Mouse (Mus musculus) retina, postnatal 7 days (tissue): ENCODE results near the gene Ifitm2.
"Not testable (repeated sequence)": the region's sequence is repeated elsewhere in the genome, so short reads cannot be mapped to it uniquely, and the experiment has no call there.

Experiments used
- DNase-seq: peaks from one replicate; pipeline ENCODE4 v3.0.0-alpha.2; 2012; ENCODE audit warnings: low read depth, low spot score

Ifitm2 gene

DNA sequence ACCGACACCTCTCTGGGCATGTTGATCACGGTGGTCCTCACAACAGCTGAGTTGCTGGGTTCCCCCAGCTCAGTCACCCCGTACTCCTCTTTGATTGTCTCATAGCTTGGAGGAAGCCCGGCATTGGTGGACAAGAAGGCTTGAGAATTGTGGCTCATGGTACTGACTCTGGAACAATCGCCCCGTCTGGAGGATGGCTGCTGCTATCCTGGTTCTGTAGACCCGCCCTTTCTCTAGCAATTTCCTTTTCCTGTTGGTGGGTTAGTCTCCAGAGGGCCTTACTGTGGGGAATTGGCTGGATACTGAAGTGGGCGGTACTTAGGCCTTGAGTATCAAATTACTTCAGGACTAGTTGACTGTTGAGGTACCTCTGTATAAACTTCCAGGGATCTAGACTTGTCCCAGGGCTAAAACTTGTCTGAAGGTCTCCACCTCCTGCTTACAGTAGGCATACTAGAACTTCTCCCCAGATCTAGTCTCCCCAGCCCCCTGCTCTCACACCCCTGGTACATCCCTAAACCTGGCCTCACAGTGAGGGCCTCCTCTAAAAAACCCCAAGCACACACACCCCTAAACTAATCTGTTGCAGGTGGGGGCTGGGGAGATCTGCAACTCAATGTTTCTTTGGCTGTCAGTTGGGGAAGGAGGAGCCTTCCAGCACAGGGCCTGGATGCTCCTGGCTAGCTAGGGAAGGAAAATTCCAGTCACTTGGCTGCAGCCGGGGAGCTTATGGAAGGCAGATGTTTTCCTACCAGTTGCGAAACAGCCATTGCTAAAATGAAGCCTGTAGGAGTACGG lies at the start of gene Ifitm2, which contains the start of gene Gm45717:
TSS of gene Ifitm2 (minus strand) at position 230 of the 798 bp plus-strand sequence.
TSS of gene Gm45717 (minus strand) at position 180 of the 798 bp plus-strand sequence.
- DNase-seq: no peak

DNA sequence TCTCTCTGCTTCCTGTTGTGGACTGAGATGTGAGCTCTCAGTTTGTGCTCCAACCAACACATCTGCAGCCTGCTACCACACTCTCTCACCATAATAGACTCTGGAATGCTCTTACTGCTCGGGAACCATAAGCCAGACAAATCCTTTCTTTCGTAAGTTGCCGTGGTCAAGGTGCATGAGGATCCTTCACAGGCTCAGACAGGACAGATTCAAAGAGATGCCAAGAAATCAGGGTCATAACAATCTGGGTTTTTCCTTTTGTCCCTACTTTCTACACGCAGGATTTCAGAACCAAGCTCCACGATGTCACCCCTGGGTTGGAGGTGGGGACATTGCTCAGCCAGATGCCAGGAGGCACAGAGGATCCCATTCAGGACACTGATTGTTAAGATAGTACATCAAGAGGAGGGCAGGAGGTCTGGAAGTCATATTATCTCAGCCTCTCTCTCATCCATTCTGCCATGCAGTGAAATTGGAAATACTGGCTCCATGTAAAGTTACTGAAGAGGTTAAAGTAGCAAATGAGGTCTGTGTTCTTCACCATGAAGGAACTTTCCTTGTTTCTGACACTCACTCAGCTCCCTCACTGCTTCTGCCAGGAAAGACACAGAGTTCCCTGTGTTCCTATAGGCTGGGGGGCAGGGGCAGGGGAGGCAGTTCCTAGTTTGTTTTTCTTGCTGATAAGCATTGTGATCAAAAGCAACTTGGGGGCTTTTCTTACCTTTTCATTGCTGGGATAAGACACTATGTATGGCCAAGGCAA lies 47.6 kb upstream of the Ifitm2 start:
- DNase-seq: no peak

DNA sequence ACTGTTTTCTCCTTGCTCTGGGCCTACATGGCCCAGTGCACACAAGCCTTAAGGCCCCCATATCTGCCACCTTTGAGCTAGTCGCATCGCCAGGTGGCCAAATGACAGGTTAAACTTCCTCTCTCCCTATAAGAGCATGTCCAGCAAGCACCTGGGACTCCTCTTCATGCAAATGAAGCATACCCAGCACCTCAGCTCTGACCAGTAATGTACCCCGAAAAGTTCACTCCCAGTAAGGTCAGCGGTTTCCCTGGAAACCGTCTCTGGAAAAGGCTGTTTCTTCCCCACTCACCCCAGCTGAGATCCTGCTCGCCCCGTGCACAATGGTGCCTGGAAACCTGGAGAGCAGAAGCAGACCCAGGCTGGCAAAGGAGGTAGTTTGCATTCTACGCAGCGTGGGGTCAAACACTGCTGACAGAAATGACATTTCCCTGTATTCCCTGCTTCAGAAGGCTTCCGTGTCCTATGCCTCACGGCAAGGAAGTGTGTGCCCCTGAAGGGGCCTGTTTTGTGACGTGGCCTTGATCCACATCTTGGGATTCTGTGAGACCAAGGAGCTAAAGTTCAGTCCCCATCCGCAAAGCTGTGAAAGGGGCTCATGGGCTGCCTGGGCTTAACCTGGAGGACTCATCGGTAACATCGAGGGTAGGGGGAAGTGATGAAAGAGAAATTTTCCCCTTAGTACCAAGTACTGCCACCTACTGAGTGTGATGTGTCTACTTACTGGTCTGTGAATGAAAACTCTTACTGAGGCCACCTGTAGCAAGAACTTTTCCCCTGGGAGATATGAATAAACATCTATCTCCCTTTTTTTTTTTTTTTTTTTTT lies 45.3 kb upstream of the Ifitm2 start:
- DNase-seq: no peak

DNA sequence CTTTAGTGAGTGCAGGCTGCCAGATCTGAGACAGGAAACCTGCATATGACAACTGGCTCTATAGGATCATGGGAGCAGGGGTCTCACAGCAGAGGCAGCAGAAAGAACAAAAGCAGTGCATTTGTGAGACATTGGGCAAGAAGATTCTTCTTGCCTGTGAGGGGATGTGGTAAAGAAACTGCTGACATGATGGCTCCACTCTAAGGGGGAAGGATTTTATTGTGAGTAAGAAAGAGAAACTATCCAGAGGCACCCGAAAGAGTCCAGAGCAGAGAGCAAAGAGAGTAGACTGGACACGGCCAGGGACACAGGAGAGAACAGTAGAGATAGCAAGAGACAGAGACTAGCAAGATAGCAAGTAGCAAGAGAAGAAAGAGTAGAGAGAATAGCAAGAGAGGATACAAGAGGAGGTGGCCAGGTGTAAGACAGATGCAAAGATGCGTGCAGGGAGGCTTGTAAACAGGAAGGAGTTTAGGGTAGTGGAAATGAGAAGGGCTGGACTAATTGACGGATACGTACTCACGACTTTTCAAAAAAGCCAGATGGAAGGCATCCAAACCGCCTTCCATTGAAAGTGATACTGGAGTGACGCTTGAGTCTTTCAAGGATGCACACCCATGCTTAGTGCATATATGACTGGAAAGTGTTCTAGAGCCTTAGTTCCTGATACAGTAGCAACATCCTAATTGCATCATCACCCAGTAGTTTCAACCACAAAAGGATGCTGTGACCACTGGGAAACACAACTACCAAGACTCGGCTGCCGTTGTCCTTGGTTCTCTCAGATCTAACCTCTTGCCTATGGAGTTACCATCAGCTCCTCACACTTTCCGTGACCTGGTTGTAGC lies 43.3 kb upstream of the Ifitm2 start:
- no peak for DNase-seq

DNA sequence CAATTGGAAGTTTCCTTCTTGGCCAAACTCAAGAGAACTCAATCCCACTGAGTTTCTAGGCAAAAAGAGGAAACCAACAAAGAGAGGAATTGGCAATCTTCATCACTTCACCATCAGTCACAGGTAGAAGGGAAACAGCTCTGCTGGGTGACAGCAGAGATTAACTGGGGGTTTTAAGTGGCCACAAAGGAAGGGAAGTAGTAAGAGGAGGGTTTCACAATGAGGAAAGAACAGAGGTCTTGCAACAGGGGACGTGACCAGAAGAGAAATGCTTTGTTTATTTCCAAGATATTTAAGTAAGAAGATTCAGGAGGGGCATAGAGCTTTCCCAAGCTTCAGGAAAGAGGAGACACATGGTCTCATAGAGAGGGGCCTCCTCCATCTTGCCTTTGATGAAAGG lies 42.0 kb upstream of the Ifitm2 start:
- no peak for DNase-seq

DNA sequence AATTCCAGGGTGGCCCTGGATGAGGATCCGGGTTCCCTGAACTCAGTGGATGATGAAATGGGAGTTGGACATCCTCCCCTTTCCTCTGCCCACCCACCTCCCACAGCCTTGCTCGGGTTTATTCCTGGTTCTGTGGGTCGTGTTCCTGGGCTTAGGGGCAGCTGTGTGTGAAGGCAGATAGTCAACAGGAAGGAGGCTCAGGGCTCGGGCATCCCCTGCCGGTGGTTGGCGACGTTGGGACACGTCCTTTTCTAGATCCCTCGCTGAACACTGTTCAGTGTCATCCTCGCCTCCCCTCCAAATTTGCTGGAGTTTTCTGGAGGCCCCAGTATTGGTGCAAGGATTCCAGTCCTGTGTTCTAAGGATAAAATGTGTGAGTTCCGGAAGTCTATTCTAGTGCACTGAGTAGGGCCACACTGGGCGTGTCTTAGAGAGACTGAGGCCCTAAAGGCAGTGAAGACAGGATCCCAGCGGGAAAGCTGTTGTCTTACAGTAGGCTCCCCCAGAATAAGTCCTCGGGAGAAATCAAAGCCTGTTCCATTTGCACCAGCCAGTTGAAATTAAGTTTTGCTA lies 35.4 kb upstream of the Ifitm2 start:
- no peak for DNase-seq

DNA sequence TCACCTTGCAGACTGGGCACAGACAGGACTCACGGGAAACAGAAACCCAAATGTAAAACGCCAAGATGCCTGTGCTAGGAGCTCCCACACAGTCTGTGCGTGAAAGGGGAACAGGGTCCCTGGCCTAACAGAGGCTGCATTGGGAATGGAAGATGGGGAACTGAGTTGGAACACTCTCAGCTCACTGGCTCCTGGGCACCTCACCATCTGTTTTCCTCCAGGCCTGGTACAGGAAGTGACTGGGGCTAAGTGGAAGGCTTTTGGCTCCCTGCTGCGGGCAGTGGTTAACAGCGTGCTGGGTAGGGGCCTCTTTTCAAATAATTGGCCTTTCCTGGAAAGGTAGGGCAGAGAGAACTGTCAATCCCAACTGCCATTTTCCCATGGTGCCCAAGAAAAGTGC lies 34.8 kb upstream of the Ifitm2 start:
- DNase-seq: no peak

DNA sequence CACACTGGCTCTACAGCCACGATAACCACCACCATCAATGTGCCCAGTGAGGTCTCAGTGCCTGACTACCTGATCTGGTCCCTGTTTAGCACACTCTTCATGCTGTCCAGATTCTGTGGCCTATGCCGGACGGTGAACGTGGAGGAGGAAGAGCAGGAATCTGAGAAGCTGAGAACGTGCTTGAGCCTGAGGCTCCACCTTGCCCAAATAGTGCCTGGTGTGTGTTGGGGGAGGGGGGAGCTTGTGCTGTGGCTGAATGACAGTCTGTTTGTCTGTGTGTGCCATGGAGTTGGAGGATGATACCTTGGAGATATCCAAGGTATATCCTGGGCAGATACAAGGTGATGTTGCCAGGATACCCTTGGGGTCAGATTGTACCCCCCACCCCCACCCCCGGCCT lies 34.4 kb upstream of the Ifitm2 start:
- DNase-seq: no peak

DNA sequence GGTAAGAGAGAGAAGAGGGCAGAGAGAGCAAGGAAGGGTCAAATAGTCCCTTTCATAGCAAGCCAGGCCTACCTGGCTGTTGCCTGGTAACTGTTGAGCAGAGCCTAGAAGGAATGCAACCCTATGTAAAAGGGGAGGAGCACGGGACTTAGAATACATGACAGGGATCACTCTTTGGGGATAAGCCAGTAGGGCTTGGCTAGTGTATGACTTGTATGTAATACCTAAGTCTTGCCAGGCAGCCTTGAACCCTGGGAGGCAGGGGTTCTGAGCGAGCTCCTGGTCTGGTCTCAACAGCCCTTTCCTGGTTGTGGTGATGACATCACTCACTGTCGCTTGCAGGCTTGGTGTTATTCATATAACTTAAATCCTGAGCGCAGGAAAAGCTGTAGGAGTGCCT lies 33.2 kb upstream of the Ifitm2 start:
- no peak for DNase-seq

DNA sequence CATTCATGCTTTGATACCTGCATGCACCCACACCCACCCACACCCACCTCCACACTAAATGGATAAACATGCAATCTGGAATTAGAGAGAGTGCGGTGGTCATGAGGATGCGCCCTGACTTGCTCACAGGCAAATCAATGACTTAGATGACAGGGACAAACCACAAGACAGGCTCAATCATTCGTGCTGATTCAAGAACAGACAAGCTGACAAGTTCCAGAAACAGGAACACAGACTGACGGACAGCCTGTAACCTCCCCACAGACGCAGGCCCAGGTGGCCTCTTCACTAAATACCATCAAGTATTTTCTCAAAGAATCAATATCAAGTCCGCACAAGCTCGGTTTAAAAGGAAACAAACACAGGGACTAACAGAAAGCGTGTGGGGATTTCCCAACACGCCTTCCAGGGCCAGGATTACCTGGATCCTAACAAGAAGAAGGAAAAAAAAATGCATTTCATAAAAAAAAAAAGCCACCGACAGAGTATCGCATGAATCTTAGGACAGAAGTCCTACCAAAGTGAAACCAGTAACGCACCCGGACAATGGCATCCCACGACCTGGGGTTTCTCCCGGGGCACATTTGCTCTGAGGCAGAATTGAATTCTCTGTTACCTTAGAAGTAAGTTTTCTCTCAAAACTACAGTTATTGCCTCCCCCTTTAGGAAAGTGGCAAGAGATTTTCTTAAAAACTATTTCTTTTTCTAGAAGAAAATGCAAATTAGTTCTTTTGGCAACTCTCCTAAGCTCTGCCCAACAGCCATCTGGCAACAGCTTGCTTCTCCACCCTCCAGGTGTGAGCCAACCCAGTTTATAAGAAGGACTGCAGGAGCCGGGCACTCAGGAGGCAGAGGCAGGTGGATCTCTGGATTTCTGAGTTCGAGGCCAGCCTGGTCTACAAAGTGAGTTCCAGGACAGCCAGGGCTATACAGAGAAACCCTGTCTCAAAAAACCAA lies 31.7 kb upstream of the Ifitm2 start:
- no peak for DNase-seq

DNA sequence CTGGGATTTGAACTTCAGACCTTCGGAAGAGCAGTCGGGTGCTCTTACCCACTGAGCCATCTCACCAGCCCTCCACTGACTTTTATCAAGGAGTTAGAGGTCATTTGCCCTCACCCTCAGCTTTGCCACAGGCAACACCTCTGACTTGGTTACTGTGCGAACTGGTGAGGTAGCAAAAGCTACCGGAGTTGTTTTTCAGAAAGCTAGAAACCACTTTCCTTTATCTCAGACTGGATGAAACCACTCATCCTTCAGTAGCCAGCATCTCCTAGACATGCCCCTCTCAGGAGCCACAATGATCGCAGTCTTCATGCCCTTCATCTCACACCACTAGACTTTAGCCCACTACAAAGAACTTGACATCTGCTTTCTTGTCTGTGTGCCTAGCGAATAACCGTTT lies 27.2 kb upstream of the Ifitm2 start:
- DNase-seq: no peak

DNA sequence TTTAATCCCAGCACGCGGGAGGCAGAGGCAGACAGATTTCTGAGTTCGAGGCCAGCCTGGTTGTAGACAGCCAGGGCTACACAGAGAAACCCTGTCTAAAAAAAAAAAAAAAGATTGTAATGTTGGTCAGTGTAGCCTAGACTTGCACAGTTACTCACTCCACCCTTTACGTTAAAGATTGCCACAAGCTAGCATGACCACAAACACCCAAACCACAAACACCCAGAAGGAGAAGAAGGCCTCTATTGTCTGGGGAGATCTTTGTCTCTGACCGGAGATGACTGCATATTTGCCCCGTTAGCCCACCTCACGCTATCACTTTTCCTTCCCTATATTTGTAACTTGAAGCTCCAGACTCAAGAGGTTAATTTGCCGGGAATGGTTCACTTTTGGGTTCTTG lies 25.9 kb upstream of the Ifitm2 start:
- no peak for DNase-seq

DNA sequence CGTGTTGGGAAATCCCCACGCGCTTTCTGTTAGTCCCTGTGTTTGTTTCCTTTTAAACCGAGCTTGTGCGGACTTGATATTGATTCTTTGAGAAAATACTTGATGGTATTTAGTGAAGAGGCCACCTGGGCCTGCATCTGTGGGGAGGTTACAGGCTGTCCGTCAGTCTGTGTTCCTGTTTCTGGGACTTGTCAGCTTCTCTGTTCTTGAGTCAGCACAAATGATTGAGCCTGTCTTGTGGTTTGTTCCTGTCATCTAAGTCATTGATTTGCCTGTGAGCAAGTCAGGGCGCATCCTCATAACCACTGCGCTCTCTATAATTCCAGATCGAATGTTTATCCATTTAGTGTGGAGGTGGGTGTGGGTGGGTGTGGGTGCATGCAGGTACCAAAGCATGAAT lies 20.9 kb upstream of the Ifitm2 start:
- not testable (repeated sequence) for DNase-seq

DNA sequence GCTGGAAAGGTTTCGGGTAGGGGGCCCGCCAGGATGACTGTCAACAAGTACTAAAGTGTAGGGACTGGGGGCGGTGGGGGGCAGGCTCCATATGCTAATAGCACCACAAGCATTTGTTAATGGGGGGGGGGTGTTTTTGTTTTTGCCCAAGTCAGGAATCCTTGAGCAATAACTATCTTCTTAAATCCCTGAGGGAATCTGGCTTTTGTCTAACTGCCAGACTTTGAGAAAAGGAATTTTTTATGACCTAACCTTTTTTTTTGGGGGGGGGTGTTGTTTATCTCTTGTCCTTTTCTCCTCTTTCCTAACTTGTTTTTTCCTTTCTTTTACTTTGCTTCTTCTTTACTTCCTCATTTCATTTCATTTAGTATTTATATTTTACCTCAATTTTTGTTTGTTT lies 19.7 kb upstream of the Ifitm2 start:
- DNase-seq: no peak

DNA sequence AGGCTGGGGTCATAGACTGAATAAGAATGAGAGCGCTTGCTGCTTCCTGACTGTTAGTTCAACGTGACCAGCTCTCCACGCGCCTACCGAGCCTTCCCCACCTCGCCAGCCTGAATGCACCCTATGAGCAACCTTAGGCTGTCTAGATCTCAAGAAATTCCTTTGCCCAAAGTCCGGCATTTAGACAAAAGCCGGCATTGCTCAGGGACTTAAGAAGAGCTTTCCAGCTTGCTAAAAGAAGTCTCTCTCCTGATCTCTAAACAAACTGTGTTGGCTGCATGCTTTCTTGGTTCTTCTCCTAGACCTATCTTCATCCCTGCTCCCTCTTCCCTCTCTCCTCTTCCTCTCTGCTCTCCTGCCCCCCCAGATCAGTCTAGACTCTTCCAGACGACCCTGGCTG lies 19.2 kb upstream of the Ifitm2 start:
- DNase-seq: no peak

DNA sequence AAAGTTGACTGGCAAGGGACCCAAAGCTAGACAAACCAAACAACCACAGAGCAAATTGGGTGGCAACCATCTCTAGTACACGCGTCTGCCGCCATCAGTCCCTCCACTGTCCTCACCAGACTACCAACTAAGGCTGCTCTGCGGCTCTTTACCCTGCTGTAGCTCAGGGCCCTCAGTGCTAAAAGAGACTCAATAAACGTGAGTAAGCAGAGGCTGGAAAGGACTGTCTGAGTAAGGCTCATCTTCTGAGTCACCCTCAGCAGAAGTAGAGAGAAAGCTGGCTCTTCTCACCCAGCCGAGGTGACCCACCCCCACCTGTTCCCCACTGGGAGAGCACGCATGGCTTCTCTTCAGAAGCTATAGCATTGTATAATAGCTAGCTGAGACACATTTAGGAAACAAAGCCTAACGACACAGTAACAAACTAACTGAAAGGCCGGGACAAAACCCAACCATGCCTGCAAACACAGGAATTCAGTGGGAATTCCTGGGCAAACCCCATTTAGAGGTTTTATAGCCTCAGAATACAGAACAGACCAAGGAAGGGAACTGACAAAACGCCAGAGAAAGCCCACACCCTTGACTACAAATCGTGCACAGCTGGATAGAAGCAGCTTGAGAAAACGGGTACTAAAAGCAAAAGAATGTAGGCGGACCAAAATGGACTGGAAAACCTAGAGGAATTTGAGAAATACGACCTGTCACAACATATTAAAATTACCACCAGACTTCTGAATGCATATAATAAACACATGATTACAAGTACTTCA lies 17.8 kb upstream of the Ifitm2 start:
- no peak for DNase-seq

DNA sequence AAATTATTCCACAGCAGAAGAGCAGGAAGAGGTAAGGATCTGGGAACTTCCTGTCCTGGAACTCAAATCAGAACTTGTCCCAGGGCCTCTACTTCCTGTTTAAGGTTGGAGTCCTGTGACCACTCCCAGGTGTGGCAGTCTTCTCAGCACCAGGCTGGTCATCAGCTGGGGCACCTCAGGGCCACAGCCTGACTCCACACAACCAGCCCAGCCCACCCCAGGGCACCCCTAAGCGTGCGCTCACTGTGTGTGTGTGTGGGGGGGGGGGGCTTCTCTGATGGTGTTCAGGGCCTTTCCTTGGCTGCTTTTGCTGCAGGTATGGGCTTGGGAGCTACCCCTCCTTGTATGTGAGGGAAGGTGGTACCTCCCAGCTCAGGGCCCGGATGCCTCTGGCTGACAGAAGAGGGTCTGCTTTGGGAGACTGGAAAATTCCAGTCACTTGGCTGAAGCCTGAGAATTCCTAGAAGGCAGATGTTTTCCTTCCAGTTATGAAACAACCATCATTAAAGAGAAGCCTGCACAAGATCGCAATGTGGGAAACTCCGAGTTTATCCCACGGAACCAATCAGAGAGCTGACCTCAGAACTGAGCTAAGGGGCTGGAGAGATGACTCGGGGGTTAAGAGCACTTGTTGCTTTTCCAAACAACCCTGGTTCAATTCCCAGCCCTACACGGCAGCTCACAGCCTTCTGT lies 15.8 kb upstream of the Ifitm2 start:
- DNase-seq: no peak

DNA sequence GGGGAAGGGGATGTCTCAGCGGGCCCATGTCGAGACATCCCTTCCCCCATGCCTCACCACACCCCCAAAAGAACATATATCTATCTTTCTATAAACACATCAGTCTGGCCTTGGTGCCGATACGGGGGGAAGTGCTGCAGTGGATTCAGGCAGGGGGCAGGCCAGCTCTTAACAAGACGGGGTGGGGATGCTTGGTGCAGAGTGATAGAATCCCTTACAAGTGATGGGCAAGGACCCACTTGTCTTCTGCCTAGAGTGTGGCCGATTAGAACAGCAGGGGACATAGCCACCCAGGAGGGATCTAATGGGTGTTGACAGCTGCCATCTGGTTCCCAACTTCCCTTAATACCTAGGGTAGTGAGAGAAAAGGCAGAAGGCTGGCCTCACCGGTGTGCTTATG lies 15.1 kb upstream of the Ifitm2 start:
- peak; percentile 21 for DNase-seq
